Mouse (Mus musculus): ENCODE results near the gene Carns1. TPM values are rescaled to one million over a fixed set of nuclear protein-coding genes. Genes with fewer than 3 reads are reported as not detected.

The Carns1 gene
- polyA plus RNA-seq, 1 experiment, result 2.1 TPM

DNA sequence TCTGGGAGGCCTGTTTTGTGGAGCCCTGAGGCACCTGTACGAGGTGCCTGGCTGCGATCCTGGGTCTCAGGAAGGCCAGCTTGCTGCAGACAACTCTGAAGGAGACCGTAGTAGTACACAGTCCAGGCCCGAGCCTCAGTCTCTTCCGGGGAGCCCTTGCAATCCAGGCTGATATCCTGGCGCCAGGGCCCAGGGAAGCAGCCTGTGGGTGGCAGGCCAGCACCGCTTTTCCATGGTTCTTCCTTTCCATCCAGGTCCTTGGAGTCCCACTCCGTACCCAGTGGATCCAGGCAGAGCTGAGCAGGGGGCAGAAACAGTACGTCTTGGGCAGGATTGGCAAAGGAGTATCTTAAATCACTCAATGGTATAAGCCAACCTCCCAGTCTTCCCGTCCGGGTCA, 2.4 kb downstream of the Carns1 start:
- no peaks in the 10 kb centered on the region for H3K27me3 ChIP-seq (ENCODE audit: control insufficient read depth, insufficient read depth, insufficient read length)
- H3K36me3 ChIP-seq (ENCODE audit: control insufficient read depth, insufficient read depth), result no peaks in the 10 kb centered on the region
- no peak for TF ChIP-seq CEBPB (IDR thresholded peaks at IDR 0.05; ENCODE audit: low read depth)
- TF ChIP-seq FOSL1 (IDR thresholded peaks at IDR 0.05; ENCODE audit: insufficient read depth, low read length, poor library complexity, severe bottlenecking), result no peak
- TF ChIP-seq CTCF (IDR thresholded peaks at IDR 0.05; ENCODE audit: control insufficient read depth, insufficient read depth, insufficient read length), result no peak
- no peak for TF ChIP-seq MAX (IDR thresholded peaks at IDR 0.05)
- TF ChIP-seq MYOD1 (IDR thresholded peaks at IDR 0.05; ENCODE audit: control insufficient read depth, insufficient read length, low read depth), result no peak
- no peak for TF ChIP-seq MYOG (IDR thresholded peaks at IDR 0.05; ENCODE audit: control insufficient read depth, extremely low read depth, insufficient read length)
- TF ChIP-seq USF1 (IDR thresholded peaks at IDR 0.05; ENCODE audit: low read depth), result no peak
- no peaks in the 10 kb centered on the region for H3K79me2 ChIP-seq (ENCODE audit: control insufficient read depth, insufficient read depth)
- H3K4me3 ChIP-seq (ENCODE audit: insufficient read depth, poor library complexity, severe bottlenecking), result no peak overlapping the region
- no peaks in the 10 kb centered on the region for H3K79me3 ChIP-seq (ENCODE audit: low read depth)
- H3ac ChIP-seq (ENCODE audit: control insufficient read depth, insufficient read length, low read depth), result no peak overlapping the region

DNA sequence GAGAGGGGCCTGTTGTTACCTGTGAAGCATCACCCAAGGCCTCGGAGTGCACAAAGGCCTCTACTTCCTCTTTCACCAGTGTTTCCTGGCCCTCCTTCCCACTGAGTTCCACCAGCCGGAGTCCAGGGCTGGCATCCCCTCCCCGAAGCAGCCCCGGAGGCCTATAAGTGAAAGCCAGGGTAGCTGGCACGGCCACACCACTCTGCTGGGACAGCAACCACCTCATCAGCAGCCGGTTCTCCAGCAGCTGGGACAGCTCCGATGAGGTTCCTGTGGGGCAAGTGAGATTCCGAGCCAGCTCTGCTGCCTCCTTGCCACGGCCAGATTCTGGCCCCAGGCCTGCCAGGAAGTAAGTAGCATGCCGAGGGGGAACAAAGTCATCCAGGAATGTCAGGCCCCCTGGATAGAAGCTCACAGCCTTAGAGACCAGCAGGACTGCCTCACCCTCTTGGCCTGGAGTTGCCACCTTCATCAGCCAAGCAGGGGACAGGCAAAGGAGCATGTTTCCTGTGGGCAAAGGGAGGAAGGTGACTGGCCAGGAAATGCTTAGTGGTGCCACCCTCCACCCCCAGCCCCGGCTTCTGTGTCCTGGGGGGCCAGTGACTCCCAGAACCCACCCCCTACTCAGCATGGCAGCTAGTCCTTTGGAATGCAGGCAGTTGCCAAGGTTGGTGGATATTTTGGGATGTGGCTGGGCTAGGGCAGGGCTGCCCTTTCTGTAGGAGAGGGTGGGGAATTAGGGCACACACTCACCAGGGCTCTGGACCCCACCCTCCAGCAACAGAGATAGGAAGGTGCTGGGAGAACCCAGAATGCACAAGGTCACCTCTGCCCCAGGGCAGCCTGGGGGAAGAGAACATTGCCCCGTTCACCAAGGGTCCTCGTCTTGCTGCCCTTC, 3.6 kb downstream of the Carns1 start:
- TF ChIP-seq CTCF (IDR thresholded peaks at IDR 0.05; ENCODE audit: control insufficient read depth, insufficient read depth, insufficient read length) (no peak), MYOD1 (IDR thresholded peaks at IDR 0.05; ENCODE audit: control insufficient read depth, insufficient read length, low read depth) (no peak), USF1 (IDR thresholded peaks at IDR 0.05; ENCODE audit: low read depth) (no peak), CEBPB (IDR thresholded peaks at IDR 0.05; ENCODE audit: low read depth) (no peak), MAX (IDR thresholded peaks at IDR 0.05) (no peak), FOSL1 (IDR thresholded peaks at IDR 0.05; ENCODE audit: insufficient read depth, low read length, poor library complexity, severe bottlenecking) (no peak), MYOG (IDR thresholded peaks at IDR 0.05; ENCODE audit: control insufficient read depth, extremely low read depth, insufficient read length) (no peak)
- H3ac ChIP-seq (ENCODE audit: control insufficient read depth, insufficient read length, low read depth), result no peak overlapping the region
- no peaks in the 10 kb centered on the region for H3K27me3 ChIP-seq (ENCODE audit: control insufficient read depth, insufficient read depth, insufficient read length)
- no peaks in the 10 kb centered on the region for H3K36me3 ChIP-seq (ENCODE audit: control insufficient read depth, insufficient read depth)
- no peaks in the 10 kb centered on the region for H3K79me2 ChIP-seq (ENCODE audit: control insufficient read depth, insufficient read depth)
- no peaks in the 10 kb centered on the region for H3K79me3 ChIP-seq (ENCODE audit: low read depth)
- no peak overlapping the region for H3K4me3 ChIP-seq (ENCODE audit: insufficient read depth, poor library complexity, severe bottlenecking)

DNA sequence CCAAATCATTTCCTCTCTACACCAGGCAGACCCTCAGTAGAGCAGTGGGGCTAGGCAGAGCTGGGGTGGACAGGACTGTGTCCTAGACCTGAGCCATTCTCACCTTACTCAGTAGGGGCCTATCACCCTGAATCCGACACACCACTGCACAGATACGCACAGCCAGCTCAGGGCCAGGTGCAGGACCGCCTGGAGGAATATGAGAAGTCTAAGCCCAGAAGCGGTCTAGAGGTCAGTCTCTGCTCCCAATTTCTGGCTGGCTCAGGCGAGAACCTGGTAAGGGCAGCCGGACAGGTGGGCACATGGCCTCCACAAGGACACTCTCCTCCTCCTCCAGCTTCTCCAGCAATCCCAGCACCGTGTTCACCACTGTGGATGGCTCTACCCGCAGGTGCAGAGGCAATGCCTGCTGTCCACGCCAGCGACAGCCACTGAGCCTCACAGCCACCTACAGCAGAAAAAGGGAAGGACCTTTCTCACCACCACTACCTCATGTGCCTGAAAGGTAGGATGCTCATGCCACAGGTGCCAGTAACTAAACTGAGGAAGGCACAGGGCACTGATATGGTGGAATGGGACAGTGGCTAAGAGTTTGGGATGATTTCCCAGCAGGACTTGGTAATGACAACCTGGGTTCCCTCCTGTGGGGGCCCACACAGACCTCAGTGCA, 4.4 kb downstream of the Carns1 start:
- H3K36me3 ChIP-seq (ENCODE audit: control insufficient read depth, insufficient read depth), result no peaks in the 10 kb centered on the region
- no peaks in the 10 kb centered on the region for H3K27me3 ChIP-seq (ENCODE audit: control insufficient read depth, insufficient read depth, insufficient read length)
- H3K79me3 ChIP-seq (ENCODE audit: low read depth), result no peaks in the 10 kb centered on the region
- H3ac ChIP-seq (ENCODE audit: control insufficient read depth, insufficient read length, low read depth), result no peak overlapping the region
- H3K79me2 ChIP-seq (ENCODE audit: control insufficient read depth, insufficient read depth), result no peaks in the 10 kb centered on the region
- H3K4me3 ChIP-seq (ENCODE audit: insufficient read depth, poor library complexity, severe bottlenecking), result no peak overlapping the region
- TF ChIP-seq MYOG (IDR thresholded peaks at IDR 0.05; ENCODE audit: control insufficient read depth, extremely low read depth, insufficient read length), result no peak
- no peak for TF ChIP-seq CTCF (IDR thresholded peaks at IDR 0.05; ENCODE audit: control insufficient read depth, insufficient read depth, insufficient read length)
- no peak for TF ChIP-seq CEBPB (IDR thresholded peaks at IDR 0.05; ENCODE audit: low read depth)
- TF ChIP-seq MYOD1 (IDR thresholded peaks at IDR 0.05; ENCODE audit: control insufficient read depth, insufficient read length, low read depth), result no peak
- TF ChIP-seq USF1 (IDR thresholded peaks at IDR 0.05; ENCODE audit: low read depth), result no peak
- TF ChIP-seq FOSL1 (IDR thresholded peaks at IDR 0.05; ENCODE audit: insufficient read depth, low read length, poor library complexity, severe bottlenecking), result no peak
- no peak for TF ChIP-seq MAX (IDR thresholded peaks at IDR 0.05)

DNA sequence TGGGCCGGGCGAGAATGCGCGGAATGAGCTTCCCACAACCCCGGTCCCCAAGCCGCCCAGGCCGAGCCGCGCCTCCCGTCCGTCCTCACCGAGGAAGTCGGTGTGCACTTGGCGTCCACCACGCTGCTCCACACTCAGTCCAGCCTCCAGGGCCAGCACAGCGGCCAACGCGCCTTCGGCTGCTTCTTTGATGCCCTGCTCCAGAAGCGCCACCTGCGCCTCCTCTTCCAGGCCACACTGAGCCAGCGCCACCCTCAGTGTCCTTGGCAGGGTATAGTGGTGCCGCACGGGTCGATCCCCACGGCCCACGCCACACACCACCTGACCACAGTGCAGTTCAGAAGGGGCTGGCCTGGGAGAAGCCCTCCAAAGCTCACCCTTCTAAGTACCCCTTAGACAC, 5.5 kb downstream of the Carns1 start:
- TF ChIP-seq CTCF (IDR thresholded peaks at IDR 0.05; ENCODE audit: control insufficient read depth, insufficient read depth, insufficient read length) (no peak), USF1 (IDR thresholded peaks at IDR 0.05; ENCODE audit: low read depth) (no peak), FOSL1 (IDR thresholded peaks at IDR 0.05; ENCODE audit: insufficient read depth, low read length, poor library complexity, severe bottlenecking) (no peak)
- Histone ChIP-seq H3K79me2 (ENCODE audit: control insufficient read depth, insufficient read depth) (no peaks in the 10 kb centered on the region), H3K4me3 (ENCODE audit: insufficient read depth, poor library complexity, severe bottlenecking) (peak overlapping the region; percentile 30), H3ac (ENCODE audit: control insufficient read depth, insufficient read length, low read depth) (peak overlapping the region; percentile 68), H3K36me3 (ENCODE audit: control insufficient read depth, insufficient read depth) (no peaks in the 10 kb centered on the region), H3K27me3 (ENCODE audit: control insufficient read depth, insufficient read depth, insufficient read length) (no peaks in the 10 kb centered on the region), H3K79me3 (ENCODE audit: low read depth) (no peaks in the 10 kb centered on the region)

DNA sequence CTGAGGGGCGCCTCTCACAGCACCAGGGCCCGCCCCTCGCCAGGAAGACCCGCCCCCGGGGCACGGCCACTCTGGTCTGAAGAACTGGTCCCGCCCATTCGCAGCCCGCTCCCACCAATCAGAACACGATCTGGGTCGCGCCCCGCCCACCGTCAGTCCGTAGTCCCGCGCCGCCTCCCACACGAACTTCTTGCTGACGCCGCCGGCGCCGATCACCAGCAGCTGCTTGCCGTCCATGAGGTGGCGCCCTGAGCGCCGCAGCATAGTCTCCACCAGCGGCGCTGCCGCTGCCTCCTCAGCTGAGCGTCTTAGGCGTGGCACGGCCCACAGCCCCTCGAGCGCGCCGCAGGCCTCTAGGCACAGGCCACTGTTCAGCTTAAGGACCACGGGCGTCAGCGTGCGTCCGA, 5.9 kb downstream of the Carns1 start:
- Histone ChIP-seq H3K79me2 (ENCODE audit: control insufficient read depth, insufficient read depth) (no peaks in the 10 kb centered on the region), H3K36me3 (ENCODE audit: control insufficient read depth, insufficient read depth) (no peaks in the 10 kb centered on the region), H3ac (ENCODE audit: control insufficient read depth, insufficient read length, low read depth) (peak overlapping the region; percentile 68), H3K4me3 (ENCODE audit: insufficient read depth, poor library complexity, severe bottlenecking) (peak overlapping the region; percentile 30), H3K79me3 (ENCODE audit: low read depth) (no peaks in the 10 kb centered on the region), H3K27me3 (ENCODE audit: control insufficient read depth, insufficient read depth, insufficient read length) (no peaks in the 10 kb centered on the region)
- TF ChIP-seq MYOG (IDR thresholded peaks at IDR 0.05; ENCODE audit: control insufficient read depth, extremely low read depth, insufficient read length) (no peak), CTCF (IDR thresholded peaks at IDR 0.05; ENCODE audit: control insufficient read depth, insufficient read depth, insufficient read length) (peak; percentile 99), MYOD1 (IDR thresholded peaks at IDR 0.05; ENCODE audit: control insufficient read depth, insufficient read length, low read depth) (no peak), USF1 (IDR thresholded peaks at IDR 0.05; ENCODE audit: low read depth) (no peak), MAX (IDR thresholded peaks at IDR 0.05) (peak; percentile 85), CEBPB (IDR thresholded peaks at IDR 0.05; ENCODE audit: low read depth) (no peak), FOSL1 (IDR thresholded peaks at IDR 0.05; ENCODE audit: insufficient read depth, low read length, poor library complexity, severe bottlenecking) (no peak)
